Mouse (Mus musculus): ENCODE data around the gene Dbn1.

DNA sequence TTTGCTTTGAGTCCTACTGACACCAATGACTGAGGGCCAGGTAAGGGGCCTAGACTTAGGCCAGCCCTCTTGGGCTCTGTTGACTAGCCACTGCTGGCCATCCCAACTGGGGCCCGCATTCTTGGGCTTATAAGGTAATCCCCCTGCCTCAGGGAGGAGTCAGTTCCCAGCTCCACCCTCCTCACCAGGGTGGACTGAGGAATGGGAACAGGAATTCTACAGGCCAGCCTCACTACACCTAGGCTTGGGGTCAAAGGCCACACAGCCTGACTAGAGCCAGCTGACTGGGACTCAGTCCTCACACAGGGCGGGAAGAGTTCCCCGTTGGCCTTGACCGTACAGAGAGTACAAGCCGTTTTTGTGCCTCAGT, 23.6 kb upstream of the Dbn1 start:
- TF ChIP-seq POLR2A (IDR thresholded peaks at IDR 0.05; ENCODE audit: borderline replicate concordance, extremely low read depth, insufficient read depth, insufficient read length, poor library complexity, severe bottlenecking): no peak
- no peak for TF ChIP-seq CTCF (IDR thresholded peaks at IDR 0.05; ENCODE audit: borderline replicate concordance, extremely low read depth, insufficient read depth, insufficient read length)

Data from brain, embryonic 14.5 days (tissue).